Mouse (Mus musculus): ENCODE measurements at regions not wholly inside any gene's neighbourhood (a gene's known extent, or its start where the extent isn't known, plus 50 kb on each side); places are given as distances from the start of the nearest gene placed in this dataset.
"Not testable (repeated sequence)": the region's sequence is repeated elsewhere in the genome, so short reads cannot be mapped to it uniquely, and the experiment has no call there.

- DNase-seq (ENCODE audit: low read depth, low spot score) = no peak
Observed at GRCm38 (mm10) chr3:8163030-8163429, 1446.9 kb downstream of the Zfp704 start.

- DNase-seq (ENCODE audit: low read depth, low spot score) = no peak
Observed at GRCm38 (mm10) chr3:8161997-8162756, 1447.7 kb downstream of the Zfp704 start.

GRCm38 (mm10) chr3:8143016-8143415 is 1466.9 kb downstream of the Zfp704 start:
- DNase-seq (ENCODE audit: low read depth, low spot score) = no peak

GRCm38 (mm10) chr3:8142190-8142589 is 1467.7 kb downstream of the Zfp704 start:
- DNase-seq (ENCODE audit: low read depth, low spot score) = no peak

- no peak for DNase-seq (ENCODE audit: low read depth, low spot score)
Observed at GRCm38 (mm10) chr3:8141664-8142084, 1468.2 kb downstream of the Zfp704 start.

GRCm38 (mm10) chr3:8123641-8124040 is 1486.2 kb downstream of the Zfp704 start:
- DNase-seq (ENCODE audit: low read depth, low spot score) = not testable (repeated sequence)

GRCm38 (mm10) chr3:8123141-8123540 is 1486.7 kb downstream of the Zfp704 start:
- DNase-seq (ENCODE audit: low read depth, low spot score) = no peak

- no peak for DNase-seq (ENCODE audit: low read depth, low spot score)
Observed at GRCm38 (mm10) chr3:8098291-8098690, 1478.0 kb upstream of the 1700008P02Rik start.

GRCm38 (mm10) chr3:8084749-8085148 is 1464.5 kb upstream of the 1700008P02Rik start:
- DNase-seq (ENCODE audit: low read depth, low spot score) = no peak

GRCm38 (mm10) chr3:8053711-8054110 is 1433.5 kb upstream of the 1700008P02Rik start:
- DNase-seq (ENCODE audit: low read depth, low spot score) = no peak

GRCm38 (mm10) chr3:8051167-8051566 is 1430.9 kb upstream of the 1700008P02Rik start:
- no peak for DNase-seq (ENCODE audit: low read depth, low spot score)

GRCm38 (mm10) chr3:8049706-8050105 is 1429.5 kb upstream of the 1700008P02Rik start:
- no peak for DNase-seq (ENCODE audit: low read depth, low spot score)

GRCm38 (mm10) chr3:8046348-8046747 is 1426.1 kb upstream of the 1700008P02Rik start:
- no peak for DNase-seq (ENCODE audit: low read depth, low spot score)

- DNase-seq (ENCODE audit: low read depth, low spot score) = no peak
Observed at GRCm38 (mm10) chr3:8036697-8037096, 1416.5 kb upstream of the 1700008P02Rik start.

GRCm38 (mm10) chr3:8035091-8035729 is 1415.0 kb upstream of the 1700008P02Rik start:
- no peak for DNase-seq (ENCODE audit: low read depth, low spot score)

GRCm38 (mm10) chr3:8026325-8027017 is 1406.2 kb upstream of the 1700008P02Rik start:
- DNase-seq (ENCODE audit: low read depth, low spot score) = no peak

- DNase-seq (ENCODE audit: low read depth, low spot score) = no peak
Observed at GRCm38 (mm10) chr3:8022654-8023053, 1402.4 kb upstream of the 1700008P02Rik start.

- DNase-seq (ENCODE audit: low read depth, low spot score) = no peak
Observed at GRCm38 (mm10) chr3:8017489-8017888, 1397.2 kb upstream of the 1700008P02Rik start.

- no peak for DNase-seq (ENCODE audit: low read depth, low spot score)
Observed at GRCm38 (mm10) chr3:8016945-8017344, 1396.7 kb upstream of the 1700008P02Rik start.

- no peak for DNase-seq (ENCODE audit: low read depth, low spot score)
Observed at GRCm38 (mm10) chr3:8009966-8010365, 1389.7 kb upstream of the 1700008P02Rik start.

- no peak for DNase-seq (ENCODE audit: low read depth, low spot score)
Observed at GRCm38 (mm10) chr3:8006708-8007395, 1386.6 kb upstream of the 1700008P02Rik start.

- DNase-seq (ENCODE audit: low read depth, low spot score) = no peak
Observed at GRCm38 (mm10) chr3:8006273-8006672, 1386.0 kb upstream of the 1700008P02Rik start.

Data from retina, postnatal 7 days (tissue).